10 mouse cellular contexts compared by ENCODE assay signal in the genomic region with DNA sequence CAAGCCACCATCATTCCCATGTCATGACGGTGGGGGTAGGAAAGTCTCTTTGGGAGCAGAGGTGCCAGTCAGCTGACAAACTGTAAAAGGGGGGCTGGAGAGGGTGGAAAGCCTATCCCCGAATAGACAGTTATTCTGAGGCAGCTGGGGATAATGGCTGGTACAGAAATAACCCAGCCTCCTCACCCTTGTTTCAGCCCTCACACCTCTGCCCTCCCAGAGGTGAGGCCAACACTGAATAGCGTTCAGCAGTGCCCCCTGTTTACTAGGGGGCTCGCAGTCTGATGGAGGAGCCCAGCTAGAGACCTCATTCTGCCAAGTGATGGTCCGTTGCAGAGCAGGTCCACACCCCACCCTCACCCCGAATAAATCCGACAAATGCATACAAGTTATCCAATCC. TPM values are rescaled to one million over a fixed set of nuclear protein-coding genes. Genes with fewer than 3 reads are reported as not detected.
DNase-seq lines count a peak whose midpoint lies in the region; ATAC-seq and TF ChIP-seq lines count a peak whose summit lies in the region.
"Had no signal": no experiment of that assay in that cellular context is flagged by ENCODE, and none has a peak within 500 bp of the region (broad histone marks: within the 10 kb centered on the region; RNA-seq: fewer than 3 reads in every experiment).

No protein-coding gene starts in this region.

- no peak for TF ChIP-seq CTCF in lung, embryonic 14.5 days (IDR thresholded peaks at IDR 0.05; ENCODE audit: low read depth)

- H3K9ac ChIP-seq in forebrain, embryonic 12.5 days = peak overlapping the region; percentile 97; the same call in 1 of the 2 replicates
- no peak overlapping the region for H3K9ac ChIP-seq in forebrain, embryonic 14.5 days (ENCODE audit: low read length)
- peak overlapping the region; percentile 96; the same call in 1 of the 2 replicates for H3K9ac ChIP-seq in lung, embryonic 14.5 days
- H3K9ac ChIP-seq in hindbrain, embryonic 15.5 days = no peak overlapping the region
- 0 out of 2 replicates have a peak overlapping the region, but pooled peaks have one; percentile 96 for H3K9ac ChIP-seq in neural tube, embryonic 12.5 days

- no peak overlapping the region for H3K27ac ChIP-seq in forebrain, embryonic 12.5 days
- H3K27ac ChIP-seq in forebrain, embryonic 14.5 days (ENCODE audit: low read depth, low read length) = no peak overlapping the region
- no peak overlapping the region for H3K27ac ChIP-seq in lung, embryonic 14.5 days (ENCODE audit: low read depth)
- H3K27ac ChIP-seq in hindbrain, embryonic 15.5 days (replicated peaks) = no peak overlapping the region
- no peak overlapping the region for H3K27ac ChIP-seq in neural tube, embryonic 12.5 days

- no peaks in the 10 kb centered on the region for H3K9me3 ChIP-seq in forebrain, embryonic 12.5 days
- no peaks in the 10 kb centered on the region for H3K9me3 ChIP-seq in forebrain, embryonic 14.5 days (replicated peaks; ENCODE audit: control insufficient read depth, low read length)
- H3K9me3 ChIP-seq in lung, embryonic 14.5 days (ENCODE audit: low read depth, low read length) = no peaks in the 10 kb centered on the region
- H3K9me3 ChIP-seq in hindbrain, embryonic 15.5 days = no peaks in the 10 kb centered on the region
- H3K9me3 ChIP-seq in neural tube, embryonic 12.5 days = no peaks in the 10 kb centered on the region

- ATAC-seq in forebrain, embryonic 12.5 days (ENCODE audit: low FRiP score) = no peak
- ATAC-seq in forebrain, embryonic 14.5 days = no peak
- ATAC-seq in lung, embryonic 14.5 days (ENCODE audit: insufficient read depth) = no peak
- no peak for ATAC-seq in hindbrain, embryonic 15.5 days (ENCODE audit: low FRiP score, low read depth)
- no peak for ATAC-seq in neural tube, embryonic 12.5 days (ENCODE audit: low FRiP score, low read depth)
- ATAC-seq in activated CD4-positive, CD25-positive, alpha-beta regulatory T cell, adult 4 months = no peak

- H3K4me3 ChIP-seq in forebrain, embryonic 12.5 days (replicated peaks) = no peak overlapping the region
- no peak overlapping the region for H3K4me3 ChIP-seq in forebrain, embryonic 14.5 days (ENCODE audit: low read depth, low read length)
- peak overlapping the region; percentile 83 for H3K4me3 ChIP-seq in lung, embryonic 14.5 days (ENCODE audit: low read depth, low read length)
- H3K4me3 ChIP-seq in hindbrain, embryonic 15.5 days = no peak overlapping the region
- H3K4me3 ChIP-seq in neural tube, embryonic 12.5 days = no peak overlapping the region

- H3K27me3 ChIP-seq in forebrain, embryonic 12.5 days = no peaks in the 10 kb centered on the region
- no peaks in the 10 kb centered on the region for H3K27me3 ChIP-seq in forebrain, embryonic 14.5 days (replicated peaks; ENCODE audit: control insufficient read depth, insufficient read depth, low read length)
- no peaks in the 10 kb centered on the region for H3K27me3 ChIP-seq in lung, embryonic 14.5 days (ENCODE audit: insufficient read depth, low read length)
- no peaks in the 10 kb centered on the region for H3K27me3 ChIP-seq in hindbrain, embryonic 15.5 days
- H3K27me3 ChIP-seq in neural tube, embryonic 12.5 days (replicated peaks) = no peaks in the 10 kb centered on the region

- WGBS in forebrain, embryonic 12.5 days = 81% methylated on average over 7 of the region's 7 CpGs
- 75% methylated on average over 7 of the region's 7 CpGs for WGBS in forebrain, embryonic 14.5 days
- WGBS in lung, embryonic 14.5 days = 73% methylated on average over 7 of the region's 7 CpGs
- WGBS in hindbrain, embryonic 15.5 days = 76% methylated on average over 7 of the region's 7 CpGs
- WGBS in neural tube, embryonic 12.5 days = 77% methylated on average over 7 of the region's 7 CpGs

- no peak for DNase-seq in forebrain, embryonic 14.5 days (ENCODE audit: low spot score)
- DNase-seq in lung, embryonic 14.5 days = no peak
- DNase-seq in lung, postnatal 25 days (ENCODE audit: low spot score) = no peak
- DNase-seq in layer of hippocampus, postnatal 36 days = no peak
- DNase-seq: adrenal gland, adult 8-10 months; right cerebral cortex, postnatal 14 days had no signal

- H3K4me1 ChIP-seq in forebrain, embryonic 12.5 days = peaks cover 20% of the 10 kb centered on the region
- H3K4me1 ChIP-seq in forebrain, embryonic 14.5 days (ENCODE audit: control insufficient read depth, insufficient read depth, low read length) = peaks cover 11% of the 10 kb centered on the region
- H3K4me1 ChIP-seq in lung, embryonic 14.5 days (ENCODE audit: insufficient read depth) = no peaks in the 10 kb centered on the region
- H3K4me1 ChIP-seq in hindbrain, embryonic 15.5 days (replicated peaks) = peaks cover 21% of the 10 kb centered on the region
- peaks cover 22% of the 10 kb centered on the region for H3K4me1 ChIP-seq in neural tube, embryonic 12.5 days

- H3K36me3 ChIP-seq in forebrain, embryonic 12.5 days (replicated peaks) = no peaks in the 10 kb centered on the region
- H3K36me3 ChIP-seq in forebrain, embryonic 14.5 days (ENCODE audit: control insufficient read depth, insufficient read depth, low read length) = no peaks in the 10 kb centered on the region
- H3K36me3 ChIP-seq in lung, embryonic 14.5 days (ENCODE audit: insufficient read depth) = no peaks in the 10 kb centered on the region
- no peaks in the 10 kb centered on the region for H3K36me3 ChIP-seq in hindbrain, embryonic 15.5 days
- H3K36me3 ChIP-seq in neural tube, embryonic 12.5 days = no peaks in the 10 kb centered on the region

- H3K4me2 ChIP-seq in forebrain, embryonic 12.5 days = peak overlapping the region; percentile 46
- no peak overlapping the region for H3K4me2 ChIP-seq in forebrain, embryonic 14.5 days (ENCODE audit: low read length)
- H3K4me2 ChIP-seq in lung, embryonic 14.5 days = peak overlapping the region; percentile 78
- peak overlapping the region; percentile 52; the same call in 1 of the 2 replicates for H3K4me2 ChIP-seq in hindbrain, embryonic 15.5 days
- H3K4me2 ChIP-seq in neural tube, embryonic 12.5 days (replicated peaks) = peak overlapping the region; percentile 81

RNA-seq across cellular contexts. Expression of a gene that starts 1.1 kb away (rescaled TPM):
- 101 and 104 TPM in 2 replicates for polyA plus RNA-seq in forebrain, embryonic 12.5 days (2016; fragmentation: Nextera tagmentation; extraction: Ambion mirVana)
- 162 and 168 TPM in 2 replicates for polyA plus RNA-seq in forebrain, embryonic 14.5 days (2014; fragmentation: Nextera tagmentation; extraction: Ambion mirVana)
- polyA plus RNA-seq in lung, embryonic 14.5 days (2014; fragmentation: Nextera tagmentation; extraction: Ambion mirVana) = 97.1 and 98.2 TPM in 2 replicates
- 94.2 and 97.7 TPM in 2 replicates for polyA plus RNA-seq in hindbrain, embryonic 15.5 days (2015; fragmentation: Nextera tagmentation; extraction: Ambion mirVana)
- 87.0 and 118 TPM in 2 replicates for polyA plus RNA-seq in neural tube, embryonic 12.5 days (2016; fragmentation: Nextera tagmentation; extraction: Ambion mirVana)
- polyA plus RNA-seq in activated CD4-positive, CD25-positive, alpha-beta regulatory T cell, adult 4 months (2017; shearing (Covaris generic)) = 10 to 100 TPM; 68.0 to 91.6 TPM
- total RNA-seq in layer of hippocampus, postnatal 36 days (2021) = 100 to 1,000 TPM in 1 of 2 experiments, 10 to 100 TPM in 1; 98.3 to 101 TPM

Comparison
In these comparisons a context has a peak if more than half of its experiments do, and no peak if none do; other contexts are left out.
1. H3K9ac ChIP-seq: peak in forebrain, embryonic 12.5 days (single experiment), lung, embryonic 14.5 days (single experiment) and neural tube, embryonic 12.5 days (single experiment); none in forebrain, embryonic 14.5 days (single experiment) and hindbrain, embryonic 15.5 days (single experiment).